Mouse (Mus musculus) layer of hippocampus, postnatal 36 days (tissue): ENCODE data around the gene Gm3298. TPM values are rescaled to one million over a fixed set of nuclear protein-coding genes. Genes with fewer than 3 reads are reported as not detected.
"Not testable (repeated sequence)": the region's sequence is repeated elsewhere in the genome, so short reads cannot be mapped to it uniquely, and the experiment has no call there.

ENCODE experiments used
- DNase-seq, 2 experiments: peaks; one replicate each; pipeline ENCODE4 v3.0.0; 2022
- total RNA-seq, 2 experiments: library from RNA; stranded (reverse); gene quantifications; 2 replicates each; pipeline ENCODE4 v1.2.3; 2021

The Gm3298 gene
- under 1 TPM in 1 of 2 experiments, not detected in 1; 0.82 TPM for total RNA-seq

GRCm38 (mm10) chr14:5015591-5015990, at the start of gene Gm3298:
TSS of gene Gm3298 (plus strand) at chr14:5015891.
- DNase-seq: not testable (repeated sequence)

DNA sequence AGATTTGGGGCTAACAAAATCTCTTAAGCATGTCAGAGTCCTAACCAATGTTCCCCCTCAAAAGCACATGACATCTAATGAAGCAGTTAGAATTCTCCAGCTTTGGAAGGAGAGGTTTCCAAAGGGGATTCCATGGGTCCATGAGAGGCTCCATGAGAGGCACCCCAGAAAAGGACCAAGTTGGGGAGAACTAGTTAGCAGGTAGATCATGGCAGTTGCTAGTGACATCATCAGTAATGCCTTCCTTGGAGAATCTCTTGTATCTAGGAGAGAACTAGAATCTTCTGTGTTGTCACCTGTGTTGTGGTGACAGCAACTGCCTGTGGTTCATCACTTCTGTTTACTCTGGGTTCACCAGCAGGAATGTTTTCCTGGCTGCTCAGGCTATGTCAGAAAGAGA, 32.1 kb upstream of the Gm3298 start, which contains the start of gene Gm8297:
Gene Gm8297 (plus strand): TSS at position 301 of the 400 bp plus-strand sequence.
- DNase-seq: not testable (repeated sequence)

DNA sequence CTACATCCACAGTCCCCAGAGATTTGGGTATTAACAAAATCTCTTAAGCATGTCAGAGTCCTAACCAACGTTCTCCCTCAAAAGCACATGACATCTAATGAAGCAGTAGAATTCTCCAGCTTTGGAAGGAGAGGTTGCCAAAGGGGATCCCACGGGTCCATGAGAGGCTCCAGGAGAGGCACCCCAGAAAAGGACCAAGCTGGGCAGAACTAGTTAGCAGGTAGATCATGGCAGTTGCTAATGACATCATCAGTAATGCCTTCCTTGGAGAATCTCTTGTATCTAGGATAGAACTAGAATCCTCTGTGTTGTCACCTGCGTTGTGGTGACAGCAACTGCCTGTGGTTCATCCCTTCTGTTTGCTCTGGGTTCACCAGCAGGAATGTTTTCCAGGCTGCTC, 34.6 kb downstream of the Gm3298 start, which contains the start of gene 4930555G01Rik:
Gene 4930555G01Rik (plus strand): TSS at position 301 of the 400 bp plus-strand sequence.
- not testable (repeated sequence) for DNase-seq

Other genes with a start within 250 kb of the Gm3298 start
- not detected for gene Gm9602, start 239.6 kb upstream of the Gm3298 start, total RNA-seq
- gene Gm3269, start 177.8 kb upstream of the Gm3298 start, total RNA-seq: not detected
- 10 to 100 TPM in 1 of 2 experiments, 1 to 10 TPM in 1; 8.9 to 13.8 TPM for gene Gm3264, start 160.3 kb upstream of the Gm3298 start, total RNA-seq
- not detected for gene Gm3278, start 123.5 kb upstream of the Gm3298 start, total RNA-seq
- not detected for gene Gm8297, start 32.0 kb upstream of the Gm3298 start, total RNA-seq
- gene 4930555G01Rik, start 34.7 kb downstream of the Gm3298 start, total RNA-seq: not detected
- 1 to 10 TPM; 1.1 to 1.3 TPM for gene Gm8281, start 55.1 kb downstream of the Gm3298 start, total RNA-seq
- gene Gm8279, start 115.6 kb downstream of the Gm3298 start, total RNA-seq: not detected
- not detected for gene Gm3317, start 148.6 kb downstream of the Gm3298 start, total RNA-seq
- not detected for gene Gm8271, start 169.9 kb downstream of the Gm3298 start, total RNA-seq
- gene Gm3526, start 244.7 kb downstream of the Gm3298 start, total RNA-seq: not detected